Mouse (Mus musculus) bone marrow macrophage, adult 2 months (primary cell): Measurements from ENCODE around the gene Thap8.

ENCODE experiments used
- CTCF ChIP-seq: IDR thresholded peaks from 2 replicates; pipeline ENCODE4 v1.5.1; 2012; ENCODE audit warnings: low read depth, mild to moderate bottlenecking, low read length, moderate library complexity
- POLR2A ChIP-seq: IDR thresholded peaks from 2 replicates; pipeline ENCODE4 v1.6.1; 2012; ENCODE audit warnings: mild to moderate bottlenecking, low read depth, low read length, borderline replicate concordance

DNA sequence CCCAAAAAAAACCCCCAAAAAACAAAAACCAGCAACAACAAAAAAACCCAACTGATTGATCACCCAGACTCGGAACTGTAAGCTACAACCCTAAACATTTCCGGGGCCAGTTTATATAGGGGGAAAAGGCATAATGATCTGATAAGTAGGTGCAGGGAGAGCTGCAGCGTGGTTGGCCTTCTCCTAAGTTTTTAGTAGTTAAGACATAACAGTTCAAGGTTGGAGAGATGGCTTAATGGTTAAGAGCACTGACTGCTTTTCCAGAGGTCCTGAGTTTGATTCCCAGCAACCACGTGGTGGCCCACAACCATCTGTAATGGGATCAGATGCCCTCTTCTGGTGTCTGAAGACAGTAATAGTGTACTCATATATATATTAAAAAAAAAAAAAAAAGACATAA is 1.6 kb downstream of the Thap8 start:
- TF ChIP-seq POLR2A (no peak), CTCF (no peak)
